Mouse (Mus musculus) testis, adult 2 months (tissue): ENCODE results near the gene Gm49336.

Experiments used
- CTCF ChIP-seq: fragments of 200-500 bp; IDR thresholded peaks from 2 replicates; pipeline ENCODE4 v1.5.1; 2012; ENCODE audit warnings: low read depth, mild to moderate bottlenecking, inconsistent platforms, low read length, moderate library complexity; ENCODE audit not compliant: control insufficient read depth, insufficient read depth, insufficient replicate concordance
- POLR2A ChIP-seq: fragments of 200-500 bp; IDR thresholded peaks from 2 replicates; pipeline ENCODE4 v1.6.1; 2012; ENCODE audit warnings: low read depth, mild to moderate bottlenecking, inconsistent platforms, low read length, moderate library complexity; ENCODE audit not compliant: control insufficient read depth

DNA sequence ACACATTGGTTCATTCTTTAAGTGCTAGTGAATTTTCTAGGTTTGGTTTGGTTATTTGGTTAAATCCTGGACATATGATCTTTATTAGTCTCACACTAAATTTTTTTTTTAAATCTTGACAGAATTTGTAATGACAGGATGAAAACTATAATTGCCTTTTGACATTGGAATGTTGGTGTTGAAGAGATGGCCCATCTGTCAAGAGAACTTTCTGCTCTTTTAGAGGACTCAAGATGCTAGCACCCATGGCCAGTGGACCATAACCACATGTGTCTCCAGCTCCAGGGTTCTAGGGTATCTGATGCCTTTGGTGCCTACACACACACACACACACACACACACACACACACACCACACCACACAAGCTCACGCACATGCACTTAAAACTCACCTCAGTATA, 6.5 kb upstream of the Gm49336 start:
- no peak for TF ChIP-seq CTCF
- TF ChIP-seq POLR2A = no peak
